Mouse (Mus musculus): ENCODE data around the gene Fsd2.

Gene Fsd2

GRCm38 (mm10) chr7:81541924-81542524, 24.7 kb downstream of the Fsd2 start:
- DNase-seq (ENCODE audit: low read depth) = no peak

GRCm38 (mm10) chr7:81540999-81541398, 25.7 kb downstream of the Fsd2 start:
- DNase-seq (ENCODE audit: low read depth) = no peak

GRCm38 (mm10) chr7:81539565-81539964, 27.2 kb downstream of the Fsd2 start:
- no peak for DNase-seq (ENCODE audit: low read depth)

- DNase-seq (ENCODE audit: low read depth) = peak; percentile 16
Measured at GRCm38 (mm10) chr7:81538070-81538675, 28.6 kb downstream of the Fsd2 start.

GRCm38 (mm10) chr7:81536478-81536877, 30.3 kb downstream of the Fsd2 start:
- DNase-seq (ENCODE audit: low read depth) = no peak

GRCm38 (mm10) chr7:81531462-81531861, 35.3 kb downstream of the Fsd2 start:
- no peak for DNase-seq (ENCODE audit: low read depth)

- no peak for DNase-seq (ENCODE audit: low read depth)
Measured at GRCm38 (mm10) chr7:81528918-81529317, 37.8 kb downstream of the Fsd2 start.

- no peak for DNase-seq (ENCODE audit: low read depth)
Measured at GRCm38 (mm10) chr7:81523663-81524017, 43.1 kb downstream of the Fsd2 start.

- peak; percentile 77 for DNase-seq (ENCODE audit: low read depth)
Measured at GRCm38 (mm10) chr7:81523008-81523662, 43.6 kb downstream of the Fsd2 start.

- DNase-seq (ENCODE audit: low read depth) = no peak
Measured at GRCm38 (mm10) chr7:81516154-81517030, 50.4 kb downstream of the Fsd2 start.

GRCm38 (mm10) chr7:81514906-81515590, 51.7 kb downstream of the Fsd2 start:
- no peak for DNase-seq (ENCODE audit: low read depth)

GRCm38 (mm10) chr7:81501050-81501449, 65.7 kb downstream of the Fsd2 start:
- DNase-seq (ENCODE audit: low read depth) = no peak

- no peak for DNase-seq (ENCODE audit: low read depth)
Measured at GRCm38 (mm10) chr7:81498181-81498580, 68.6 kb downstream of the Fsd2 start, which contains the start of gene BC048679. Gene BC048679 (minus strand): TSS chr7:81498281.

GRCm38 (mm10) chr7:81497171-81497570, 69.6 kb downstream of the Fsd2 start:
- no peak for DNase-seq (ENCODE audit: low read depth)

- DNase-seq (ENCODE audit: low read depth) = peak; percentile 19
Measured at GRCm38 (mm10) chr7:81493331-81494021, 73.3 kb downstream of the Fsd2 start, which contains the start of gene Ap3b2. Gene Ap3b2 (minus strand): TSS chr7:81493925.

- no peak for DNase-seq (ENCODE audit: low read depth)
Measured at GRCm38 (mm10) chr7:81492628-81493027, 74.1 kb downstream of the Fsd2 start.

- no peak for DNase-seq (ENCODE audit: low read depth)
Measured at GRCm38 (mm10) chr7:81489649-81490048, 77.1 kb downstream of the Fsd2 start.

All from c-Kit-positive CD71-positive TER-119-negative erythroid progenitor cells, embryonic 14.5 days (primary cell).